Mouse (Mus musculus): Measurements from ENCODE around the gene Dnajc2.

GRCm38 (mm10) chr5:21724872-21725271, 60.2 kb downstream of the Dnajc2 start:
- TF ChIP-seq CTCF (IDR thresholded peaks at IDR 0.05; ENCODE audit: borderline replicate concordance, extremely low read depth, insufficient read depth, insufficient read length) (no peak), POLR2A (IDR thresholded peaks at IDR 0.05; ENCODE audit: borderline replicate concordance, extremely low read depth, insufficient read depth, insufficient read length, poor library complexity, severe bottlenecking) (no peak)

Data from brain, embryonic 14.5 days (tissue).